Mouse (Mus musculus) neural tube, embryonic 15.5 days (tissue): ENCODE data around the gene Togaram2. TPM values are rescaled to one million over a fixed set of nuclear protein-coding genes. Genes with fewer than 3 reads are reported as not detected.
"Not testable (repeated sequence)": the region's sequence is repeated elsewhere in the genome, so short reads cannot be mapped to it uniquely, and the experiment has no call there.

Experiments
- ATAC-seq: fragments of 200-750 bp; cut with Nextera tagmentation; 2 replicates; pipeline ENCODE4 v1.8.0; 2017; ENCODE audit warnings: mild to moderate bottlenecking, moderate TSS enrichment, moderate library complexity; ENCODE audit not compliant: low FRiP score
- H3K27ac ChIP-seq: fragments of 300-500 bp; sonication (generic); replicated peaks from 2 replicates; pipeline ENCODE4 v1.5.1; 2015; ENCODE audit warnings: mild to moderate bottlenecking, inconsistent platforms
- H3K27me3 ChIP-seq: fragments of 300-500 bp; sonication (generic); replicated peaks from 2 replicates; pipeline ENCODE4 v1.6.1; 2015; ENCODE audit warnings: inconsistent platforms
- H3K36me3 ChIP-seq: fragments of 300-500 bp; sonication (generic); 2 replicates; pipeline ENCODE4 v1.6.1; 2015; ENCODE audit warnings: inconsistent platforms
- H3K4me1 ChIP-seq: fragments of 300-500 bp; sonication (generic); 2 replicates; pipeline ENCODE4 v1.6.1; 2015; ENCODE audit warnings: inconsistent platforms
- H3K4me2 ChIP-seq: fragments of 300-500 bp; sonication (generic); 2 replicates; pipeline ENCODE4 v1.6.1; 2015; ENCODE audit warnings: inconsistent platforms, mild to moderate bottlenecking, moderate library complexity
- H3K4me3 ChIP-seq: fragments of 300-500 bp; sonication (generic); replicated peaks from 2 replicates; pipeline ENCODE4 v1.5.1; 2015; ENCODE audit warnings: mild to moderate bottlenecking, inconsistent platforms
- H3K9ac ChIP-seq: fragments of 300-500 bp; sonication (generic); replicated peaks from 2 replicates; pipeline ENCODE4 v1.6.1; 2015; ENCODE audit warnings: mild to moderate bottlenecking, inconsistent platforms
- H3K9me3 ChIP-seq: fragments of 300-500 bp; sonication (generic); replicated peaks from 2 replicates; pipeline ENCODE4 v1.6.1; 2016; ENCODE audit warnings: inconsistent platforms
- WGBS: fragments of 180-500 bp; shearing (Covaris S2); methylation state at CpG from one replicate; pipeline ENCODE4 v1.1.7; 2015; ENCODE audit warnings: mixed read lengths; 5-methylcytosine and 5-hydroxymethylcytosine counted together
- polyA plus RNA-seq: library from polyadenylated mRNA; unstranded; fragments of >200 nt; fragmentation: Nextera tagmentation; extraction: Ambion mirVana; gene quantifications from 2 replicates; pipeline ENCODE4 v1.2.1, GENCODE M21; 2015

Togaram2 gene
- 0.83 and 1.2 TPM in 2 replicates for polyA plus RNA-seq

DNA sequence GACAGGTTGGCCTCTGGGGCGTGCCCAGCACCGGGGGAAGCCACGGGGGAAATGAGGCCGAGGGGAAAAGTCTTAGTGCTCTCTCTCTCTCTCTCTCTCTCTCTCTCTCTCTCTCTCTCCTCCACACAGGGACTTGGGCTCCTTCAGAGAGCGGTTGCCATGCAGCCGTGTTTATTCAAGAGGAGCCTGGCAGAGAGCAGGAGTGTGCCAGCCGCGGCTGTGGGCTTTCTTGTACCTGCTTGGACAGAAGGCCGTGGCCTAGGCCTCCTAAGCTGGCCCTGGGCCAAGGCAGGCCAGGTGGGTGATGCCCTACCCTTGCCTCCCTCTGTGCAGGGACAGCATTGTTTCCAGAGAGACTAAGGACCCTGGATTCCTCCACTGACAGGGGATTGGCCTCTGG is at the start of gene Togaram2:
Gene Togaram2, plus strand, starts transcription at position 170 of the 400 bp plus-strand sequence.
- WGBS = 54% methylated on average over 9 of the region's 9 CpGs

DNA sequence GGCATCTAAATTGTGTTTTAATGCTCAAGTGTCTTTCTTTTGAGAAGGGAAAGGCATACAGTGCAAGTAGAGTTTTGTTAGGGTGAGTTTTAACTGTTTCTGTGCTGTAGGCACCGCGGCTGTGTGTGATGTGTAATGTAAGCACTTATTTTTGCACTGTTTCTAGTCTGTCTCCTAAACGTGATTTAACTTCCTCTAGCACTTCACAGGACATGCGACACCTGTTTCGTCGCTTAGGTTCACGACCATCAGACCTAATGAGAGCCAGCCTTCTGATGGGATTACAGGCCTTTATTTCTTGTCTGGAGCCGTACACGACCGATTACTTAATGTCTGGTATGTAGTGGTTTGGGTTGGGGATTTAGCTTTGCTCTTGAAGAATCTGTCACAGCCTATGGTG is 41.3 kb upstream of the Togaram2 start:
- Histone ChIP-seq H3K4me2 (no peak overlapping the region), H3K9ac (no peak overlapping the region), H3K27me3 (no peaks in the 10 kb centered on the region), H3K36me3 (peaks cover 66% of the 10 kb centered on the region), H3K4me1 (no peaks in the 10 kb centered on the region), H3K27ac (no peak overlapping the region), H3K4me3 (no peak overlapping the region), H3K9me3 (no peaks in the 10 kb centered on the region)
- 94% methylated on average over 10 of the region's 10 CpGs for WGBS
- no peak for ATAC-seq

More for the DNA sequence above, at the start of gene Togaram2:
- no peaks in the 10 kb centered on the region for H3K9me3 ChIP-seq
- ATAC-seq = no peak
- peaks cover 23% of the 10 kb centered on the region for H3K4me1 ChIP-seq
- no peak within 1 kb of the TSS; the same call in 1 of the 2 replicates for H3K27ac ChIP-seq
- no peak within 1 kb of the TSS for H3K4me3 ChIP-seq
- no peak within 1 kb of the TSS for H3K9ac ChIP-seq
- H3K4me2 ChIP-seq = no peak within 1 kb of the TSS
- no peaks in the 10 kb centered on the region for H3K27me3 ChIP-seq
- no peaks in the 10 kb centered on the region for H3K36me3 ChIP-seq

GRCm38 (mm10) chr17:71633350-71633749 is 39.7 kb upstream of the Togaram2 start:
- peaks cover 66% of the 10 kb centered on the region for H3K36me3 ChIP-seq
- no peak overlapping the region for H3K4me2 ChIP-seq
- ATAC-seq = no peak
- H3K9ac ChIP-seq = no peak overlapping the region
- no peak overlapping the region for H3K27ac ChIP-seq
- H3K4me3 ChIP-seq = no peak overlapping the region
- no peaks in the 10 kb centered on the region for H3K27me3 ChIP-seq
- H3K4me1 ChIP-seq = no peaks in the 10 kb centered on the region
- H3K9me3 ChIP-seq = no peaks in the 10 kb centered on the region
- 82% methylated on average over 8 of the region's 8 CpGs for WGBS

GRCm38 (mm10) chr17:71636786-71637185 is 36.3 kb upstream of the Togaram2 start:
- ATAC-seq = no peak
- 96% methylated on average over 8 of the region's 8 CpGs for WGBS

DNA sequence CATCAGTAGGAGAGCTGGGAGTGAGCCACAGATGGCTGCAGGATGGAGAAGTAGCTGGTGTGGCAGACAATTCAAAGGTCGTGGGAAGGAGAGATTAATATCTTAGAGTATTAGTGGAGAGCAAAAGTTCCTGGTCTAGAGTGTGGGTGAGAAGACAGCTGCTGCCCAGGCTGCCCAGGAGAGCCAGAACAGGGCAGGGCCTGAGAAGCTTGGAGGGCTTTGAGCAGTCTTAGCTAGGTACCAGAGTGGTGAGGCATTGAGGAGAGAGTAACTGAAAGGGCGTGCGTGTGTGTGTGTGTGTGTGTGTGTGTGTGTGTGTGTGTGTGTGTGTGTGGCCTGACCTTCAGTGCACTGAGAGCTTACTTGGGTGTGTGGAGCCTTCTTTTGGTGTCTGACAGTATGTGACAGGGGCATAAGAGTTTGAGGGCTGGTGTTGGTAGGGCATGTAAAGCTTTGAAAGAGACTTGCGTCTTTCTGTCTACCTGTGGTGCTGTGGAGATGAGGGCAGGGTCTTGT is 35.3 kb upstream of the Togaram2 start:
- Histone ChIP-seq H3K27ac (no peak overlapping the region), H3K9ac (no peak overlapping the region), H3K27me3 (no peaks in the 10 kb centered on the region), H3K4me3 (no peak overlapping the region), H3K9me3 (no peaks in the 10 kb centered on the region), H3K4me2 (no peak overlapping the region), H3K4me1 (no peaks in the 10 kb centered on the region), H3K36me3 (peaks cover 74% of the 10 kb centered on the region)
- ATAC-seq = no peak
- 97% methylated on average over 4 of the region's 4 CpGs for WGBS

More at GRCm38 (mm10) chr17:71636786-71637185, 36.3 kb upstream of the Togaram2 start:
- no peaks in the 10 kb centered on the region for H3K27me3 ChIP-seq
- H3K9me3 ChIP-seq = no peaks in the 10 kb centered on the region
- no peak overlapping the region for H3K9ac ChIP-seq
- peaks cover 72% of the 10 kb centered on the region for H3K36me3 ChIP-seq
- no peak overlapping the region for H3K4me3 ChIP-seq
- H3K27ac ChIP-seq = no peak overlapping the region
- no peak overlapping the region for H3K4me2 ChIP-seq
- no peaks in the 10 kb centered on the region for H3K4me1 ChIP-seq

DNA sequence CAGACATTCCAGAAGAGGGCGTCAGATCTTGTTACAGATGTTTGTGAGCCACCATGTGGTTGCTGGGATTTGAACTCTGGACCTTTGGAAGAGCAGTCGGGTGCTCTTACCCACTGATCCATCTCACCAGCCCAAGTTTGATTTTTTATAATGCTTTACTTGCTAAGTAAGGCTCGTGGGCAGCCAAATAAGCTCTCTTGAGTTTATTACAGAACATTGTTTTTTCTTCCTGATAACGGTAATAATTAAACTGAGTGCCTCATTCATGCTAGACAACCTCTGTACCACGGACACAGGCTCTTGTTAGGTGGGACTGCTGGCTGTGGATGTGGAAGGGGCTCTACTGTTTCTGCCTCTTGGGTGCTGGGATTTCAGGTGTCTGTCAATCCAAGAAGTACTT is 34.0 kb upstream of the Togaram2 start:
- H3K27ac ChIP-seq, ATAC-seq, H3K4me2 ChIP-seq, H3K4me1 ChIP-seq, H3K4me3 ChIP-seq, H3K9me3 ChIP-seq, H3K9ac ChIP-seq, H3K27me3 ChIP-seq: not testable (repeated sequence)
- 88% methylated on average over 5 of the region's 5 CpGs for WGBS
- H3K36me3 ChIP-seq = peaks cover 66% of the 10 kb centered on the region

DNA sequence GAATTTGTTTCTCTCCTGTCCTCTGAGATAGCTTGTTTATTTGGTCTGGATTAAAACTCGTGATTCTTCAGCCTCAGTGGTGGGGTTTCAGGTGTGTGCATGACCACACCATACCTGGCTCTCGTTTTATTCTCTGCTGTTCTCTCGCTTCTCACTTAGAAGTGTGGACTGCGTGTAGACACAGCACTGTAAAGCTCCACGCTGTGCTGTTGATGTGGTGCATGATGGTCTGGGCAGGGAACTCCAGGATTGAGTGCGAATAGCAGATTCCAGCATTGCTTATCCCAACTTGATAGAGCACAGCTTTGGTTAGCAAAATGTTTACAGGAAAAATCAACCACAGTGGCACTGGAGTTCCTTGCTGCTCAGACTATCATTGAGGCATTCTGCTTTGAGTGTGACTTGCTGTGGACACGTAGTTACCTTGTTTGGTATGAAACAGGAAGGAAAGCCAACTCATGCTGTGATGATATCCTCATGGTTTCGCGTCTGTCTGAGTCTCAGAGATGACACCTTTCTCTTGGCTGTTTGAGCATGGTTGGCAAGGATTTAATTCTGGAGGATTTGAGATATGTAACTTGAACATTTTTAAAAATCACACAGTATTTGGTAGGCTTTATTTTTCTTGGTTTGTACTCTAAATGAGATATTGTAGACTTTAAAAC is 32.5 kb upstream of the Togaram2 start:
- Histone ChIP-seq H3K4me3 (no peak overlapping the region), H3K4me1 (no peaks in the 10 kb centered on the region), H3K9me3 (no peaks in the 10 kb centered on the region), H3K36me3 (peaks cover 68% of the 10 kb centered on the region), H3K27ac (no peak overlapping the region), H3K4me2 (no peak overlapping the region), H3K9ac (no peak overlapping the region), H3K27me3 (no peaks in the 10 kb centered on the region)
- 92% methylated on average over 9 of the region's 9 CpGs for WGBS
- no peak for ATAC-seq

DNA sequence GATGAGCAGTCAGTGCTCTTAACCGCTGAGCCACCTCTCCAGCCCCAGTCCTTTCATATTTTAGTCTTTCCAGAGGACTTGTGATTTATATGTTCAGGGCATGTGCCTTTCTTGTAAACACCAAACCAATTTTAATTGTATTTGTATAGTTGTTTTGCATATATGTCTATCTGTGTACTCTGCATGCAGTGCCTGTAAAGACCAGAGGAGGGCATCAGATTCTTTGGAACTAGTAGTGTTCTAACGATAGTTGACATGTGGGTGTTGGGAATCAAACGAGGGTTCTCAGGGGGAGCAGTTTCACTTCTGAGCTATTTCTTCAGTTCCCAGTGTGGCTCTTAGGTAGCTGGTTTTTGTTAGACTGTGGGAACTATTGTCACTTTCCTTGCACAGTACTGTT is 30.9 kb upstream of the Togaram2 start:
- Histone ChIP-seq H3K27ac (no peak overlapping the region), H3K9ac (no peak overlapping the region), H3K36me3 (peaks cover 58% of the 10 kb centered on the region), H3K4me2 (no peak overlapping the region), H3K9me3 (no peaks in the 10 kb centered on the region), H3K27me3 (no peaks in the 10 kb centered on the region), H3K4me1 (no peaks in the 10 kb centered on the region), H3K4me3 (no peak overlapping the region)
- ATAC-seq = no peak
- 90% methylated on average over 3 of the region's 3 CpGs for WGBS

DNA sequence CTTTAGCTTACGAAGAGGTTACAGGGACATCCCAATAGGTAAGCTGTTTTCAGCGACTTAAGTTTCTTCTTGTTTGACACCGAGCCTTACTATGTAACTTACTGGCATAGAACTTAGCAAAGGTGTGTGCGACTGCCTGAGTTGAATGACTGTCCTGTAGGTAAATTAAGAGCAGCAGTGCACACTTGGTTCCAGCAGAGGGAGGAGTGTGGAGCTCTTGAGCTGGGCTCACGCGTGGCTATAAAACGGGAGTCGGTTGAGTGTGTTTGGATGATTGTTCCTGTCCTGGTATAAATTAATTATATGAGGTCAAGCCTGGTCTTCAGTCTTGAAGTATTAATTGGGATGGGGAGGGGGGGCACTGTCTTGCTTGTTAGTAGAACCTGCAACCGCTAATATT is 23.1 kb upstream of the Togaram2 start:
- H3K27me3 ChIP-seq = no peaks in the 10 kb centered on the region
- ATAC-seq = no peak
- H3K4me1 ChIP-seq = no peaks in the 10 kb centered on the region
- no peak overlapping the region for H3K27ac ChIP-seq
- H3K4me3 ChIP-seq = no peak overlapping the region
- H3K36me3 ChIP-seq = peaks cover 50% of the 10 kb centered on the region
- no peak overlapping the region for H3K4me2 ChIP-seq
- no peak overlapping the region for H3K9ac ChIP-seq
- WGBS = 94% methylated on average over 9 of the region's 9 CpGs
- no peaks in the 10 kb centered on the region for H3K9me3 ChIP-seq

- H3K4me3 ChIP-seq = no peak overlapping the region
- ATAC-seq = no peak
- H3K9ac ChIP-seq = no peak overlapping the region
- WGBS = 96% methylated on average over 2 of the region's 2 CpGs
- peaks cover 51% of the 10 kb centered on the region for H3K36me3 ChIP-seq
- no peak overlapping the region for H3K27ac ChIP-seq
- no peaks in the 10 kb centered on the region for H3K4me1 ChIP-seq
- H3K27me3 ChIP-seq = no peaks in the 10 kb centered on the region
- no peak overlapping the region for H3K4me2 ChIP-seq
- no peaks in the 10 kb centered on the region for H3K9me3 ChIP-seq
Observed at GRCm38 (mm10) chr17:71652495-71652894, 20.6 kb upstream of the Togaram2 start.

DNA sequence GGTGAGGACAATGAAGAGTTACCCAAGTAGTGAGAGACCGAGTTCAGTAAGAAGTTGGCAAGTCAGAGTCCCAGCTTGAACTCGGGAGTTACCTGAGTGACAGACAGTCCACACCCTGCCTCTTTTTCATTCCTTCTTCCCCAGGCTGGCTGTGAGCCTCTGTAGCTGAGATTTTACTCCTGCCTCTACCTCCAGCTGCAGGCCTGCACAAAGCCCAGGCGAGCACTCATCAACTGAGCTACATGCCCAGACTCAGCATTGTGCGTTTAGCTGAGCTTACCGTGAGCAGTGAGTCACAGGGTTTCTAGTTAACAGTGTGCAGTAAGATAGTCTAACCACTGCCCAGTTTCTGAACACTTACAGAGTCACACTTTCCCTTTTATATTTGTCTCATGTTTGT is 20.1 kb upstream of the Togaram2 start:
- H3K4me1 ChIP-seq = no peaks in the 10 kb centered on the region
- H3K27me3 ChIP-seq = no peaks in the 10 kb centered on the region
- WGBS = 94% methylated on average over 5 of the region's 5 CpGs
- H3K27ac ChIP-seq = no peak overlapping the region
- no peaks in the 10 kb centered on the region for H3K9me3 ChIP-seq
- no peak overlapping the region for H3K4me3 ChIP-seq
- no peak overlapping the region for H3K9ac ChIP-seq
- no peak overlapping the region for H3K4me2 ChIP-seq
- H3K36me3 ChIP-seq = peaks cover 55% of the 10 kb centered on the region
- ATAC-seq = no peak

DNA sequence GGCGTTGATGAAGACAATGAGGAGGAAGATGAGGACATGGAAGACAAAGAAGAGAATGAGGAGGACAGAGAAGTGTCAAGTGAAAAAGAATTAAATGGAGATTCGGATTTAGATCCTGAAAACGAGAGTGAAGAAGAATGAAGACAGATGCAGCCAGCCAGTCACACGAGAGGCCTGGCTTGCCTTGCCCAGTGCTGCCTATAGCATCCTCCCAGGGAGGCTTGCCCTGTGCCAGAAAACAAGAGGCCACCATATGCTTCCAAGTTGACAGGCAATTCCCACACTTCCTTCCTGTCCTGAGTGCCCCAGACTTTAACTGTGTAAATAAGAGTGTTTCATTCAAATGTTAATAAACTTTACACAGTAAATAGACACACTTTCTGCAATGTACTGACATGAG is 15.5 kb upstream of the Togaram2 start:
- no peak overlapping the region for H3K9ac ChIP-seq
- H3K4me1 ChIP-seq = peaks cover 4% of the 10 kb centered on the region; the same call in 1 of the 2 replicates
- H3K4me3 ChIP-seq = no peak overlapping the region
- H3K27ac ChIP-seq = no peak overlapping the region
- peaks cover 33% of the 10 kb centered on the region for H3K36me3 ChIP-seq
- ATAC-seq = no peak
- 85% methylated on average over 4 of the region's 4 CpGs for WGBS
- no peaks in the 10 kb centered on the region for H3K9me3 ChIP-seq
- H3K4me2 ChIP-seq = no peak overlapping the region
- H3K27me3 ChIP-seq = no peaks in the 10 kb centered on the region
